In the genomic region with DNA sequence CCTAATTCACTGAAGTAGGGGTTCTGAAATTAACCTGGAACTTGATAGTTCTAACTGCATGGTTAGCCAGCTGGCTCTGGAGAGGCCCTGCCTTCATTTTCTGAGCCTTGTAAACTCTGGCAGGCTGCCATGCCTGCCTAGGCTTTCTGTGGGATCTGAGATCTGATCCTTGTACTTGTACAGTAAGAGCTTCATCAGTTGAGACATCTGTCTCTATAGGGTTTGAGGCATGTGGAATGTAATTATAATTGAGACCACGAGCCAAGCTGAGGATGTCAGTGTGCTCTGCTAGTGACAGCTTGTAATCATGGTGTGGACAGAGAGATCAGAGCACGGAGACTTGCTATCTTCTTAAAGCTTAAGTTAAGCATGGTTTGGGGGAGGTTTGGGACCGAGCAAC, we compare ENCODE assay signal across 11 mouse cellular contexts.
A peak's percentile ranks its signal among the peaks of the same experiment; 100 is the strongest.
DNase-seq lines count a peak whose midpoint lies in the region.
"Had no signal": no experiment of that assay in that cellular context is flagged by ENCODE, and none has a peak within 500 bp of the region (broad histone marks: within the 10 kb centered on the region; RNA-seq: fewer than 3 reads in every experiment).

No protein-coding gene starts in this region.

- DNase-seq in cerebellum, postnatal 25 days: peak; percentile 3 to 10
- no peak for DNase-seq in cerebellum, adult 9-11 months
- peak; percentile 12 to 24 for DNase-seq in kidney, postnatal 4 days
- no peak for DNase-seq in kidney, adult 18-20 months
- DNase-seq in spleen, postnatal 10 days (ENCODE audit: low spot score in 2 of 2): peak; percentile 5 to 19
- DNase-seq in spleen, adult 18-20 months: no peak
- DNase-seq in layer of hippocampus, postnatal 25 days (ENCODE audit: extremely low spot score in 1 of 2, low spot score in 1 of 2): no peak
- DNase-seq in layer of hippocampus, postnatal 14 days (ENCODE audit: low spot score in 2 of 2): no peak
- DNase-seq: cerebellum, adult 8-10 months; heart, postnatal 36 days; thymus, adult 18-20 months had no signal

Comparison
In these comparisons a context has a peak if more than half of its experiments do, and no peak if none do; other contexts are left out.
1. DNase-seq: peak in cerebellum, postnatal 25 days (2 of 2), kidney, postnatal 4 days (2 of 2) and spleen, postnatal 10 days (2 of 2); none in cerebellum, adult 9-11 months (single experiment), kidney, adult 18-20 months (single experiment), spleen, adult 18-20 months (0 of 2), layer of hippocampus, postnatal 25 days (0 of 2) and layer of hippocampus, postnatal 14 days (0 of 2).